Mouse (Mus musculus) liver, embryonic 11.5 days (tissue): ENCODE measurements around the gene Lin7b. TPM values are rescaled to one million over a fixed set of nuclear protein-coding genes. Genes with fewer than 3 reads are reported as not detected.
"Not testable (repeated sequence)": the region's sequence is repeated elsewhere in the genome, so short reads cannot be mapped to it uniquely, and the experiment has no call there.

ENCODE experiments used
- ATAC-seq: fragments of 200-750 bp; cut with Nextera tagmentation; replicated peaks from 2 replicates; pipeline ENCODE4 v1.8.0; 2017; ENCODE audit warnings: moderate number of reproducible peaks, mild to moderate bottlenecking, moderate TSS enrichment, moderate library complexity; ENCODE audit not compliant: low FRiP score
- DNase-seq: peaks from one replicate; pipeline ENCODE4 v3.0.0-alpha.2; 2017; ENCODE audit warnings: low spot score
- H3K27ac ChIP-seq: fragments of 300-500 bp; sonication (generic); 2 replicates; pipeline ENCODE4 v1.5.1; 2014; ENCODE audit warnings: mild to moderate bottlenecking, low read depth, low read length, control low read depth
- H3K27me3 ChIP-seq: fragments of 300-500 bp; sonication (generic); replicated peaks from 2 replicates; pipeline ENCODE4 v1.6.1; 2014; ENCODE audit warnings: low read length, mixed read lengths; ENCODE audit not compliant: control insufficient read depth, insufficient read depth
- H3K36me3 ChIP-seq: fragments of 300-500 bp; sonication (generic); 2 replicates; pipeline ENCODE4 v1.6.1; 2014; ENCODE audit warnings: mild to moderate bottlenecking, low read length, moderate library complexity, mixed read lengths; ENCODE audit not compliant: control insufficient read depth, insufficient read depth
- H3K4me1 ChIP-seq: fragments of 300-500 bp; sonication (generic); replicated peaks from 2 replicates; pipeline ENCODE4 v1.6.1; 2014; ENCODE audit warnings: low read length, mixed read lengths; ENCODE audit not compliant: control insufficient read depth, insufficient read depth
- H3K4me2 ChIP-seq: fragments of 300-500 bp; sonication (generic); 2 replicates; pipeline ENCODE4 v1.6.1; 2014; ENCODE audit warnings: mild to moderate bottlenecking, control low read depth, moderate library complexity
- H3K4me3 ChIP-seq: fragments of 300-500 bp; sonication (generic); 2 replicates; pipeline ENCODE4 v1.5.1; 2014; ENCODE audit warnings: low read depth, low read length, control low read depth
- H3K9ac ChIP-seq: fragments of 300-500 bp; sonication (generic); 2 replicates; pipeline ENCODE4 v1.6.1; 2014; ENCODE audit warnings: low read depth, low read length, control low read depth
- H3K9me3 ChIP-seq: fragments of 300-500 bp; sonication (generic); 2 replicates; pipeline ENCODE4 v1.6.1; 2016; ENCODE audit warnings: low read length, inconsistent platforms, mixed read lengths; ENCODE audit not compliant: control insufficient read depth
- whole genome bisulfite sequencing: fragments of 180-500 bp; shearing (Covaris S2); extraction: QIAGEN DNeasy Blood & Tissue Kit; methylation state at CpG from one replicate; pipeline ENCODE4 v1.1.7; 2014; 5-methylcytosine and 5-hydroxymethylcytosine counted together
- polyA plus RNA-seq: library from polyadenylated mRNA; unstranded; fragments of >200 nt; fragmentation: Nextera tagmentation; extraction: Ambion mirVana; gene quantifications from 2 replicates; pipeline ENCODE4 v1.2.1, GENCODE M21; 2014

Lin7b gene
- polyA plus RNA-seq, 1 experiment from 2014 or later = not detected

GRCm38 (mm10) chr7:45401521-45402085, 31.2 kb upstream of the Lin7b start:
- Histone ChIP-seq H3K27ac (no peak overlapping the region), H3K27me3 (peaks cover 15% of the 10 kb centered on the region), H3K9me3 (no peaks in the 10 kb centered on the region), H3K4me3 (no peak overlapping the region), H3K4me2 (no peak overlapping the region), H3K36me3 (no peaks in the 10 kb centered on the region), H3K9ac (no peak overlapping the region), H3K4me1 (peaks cover 6% of the 10 kb centered on the region; the same call in 1 of the 2 replicates)
- DNase-seq (no peak), ATAC-seq (no peak)
- 74% methylated on average over 10 of the region's 10 CpGs for WGBS

GRCm38 (mm10) chr7:45396787-45397186, 26.4 kb upstream of the Lin7b start:
- Histone ChIP-seq H3K36me3 (peaks cover 14% of the 10 kb centered on the region), H3K9me3 (no peaks in the 10 kb centered on the region), H3K4me3 (no peak overlapping the region), H3K27me3 (no peaks in the 10 kb centered on the region), H3K4me1 (peaks cover 19% of the 10 kb centered on the region), H3K4me2 (no peak overlapping the region), H3K9ac (no peak overlapping the region), H3K27ac (no peak overlapping the region)
- DNase-seq (no peak), ATAC-seq (no peak)
- whole genome bisulfite sequencing = 63% methylated on average over 2 of the region's 2 CpGs

- Histone ChIP-seq H3K9ac (peak overlapping the region; percentile 63; the same call in 1 of the 2 replicates), H3K36me3 (peaks cover 18% of the 10 kb centered on the region), H3K4me1 (peaks cover 19% of the 10 kb centered on the region), H3K4me3 (peak overlapping the region; percentile 70), H3K4me2 (peak overlapping the region; percentile 76), H3K27ac (peak overlapping the region; percentile 85)
- not testable (repeated sequence) for H3K9me3 ChIP-seq, H3K27me3 ChIP-seq, DNase-seq
- ATAC-seq = peak; percentile 55
- WGBS = 2% methylated on average over 3 of the region's 3 CpGs
Measured at GRCm38 (mm10) chr7:45396337-45396775, 26.0 kb upstream of the Lin7b start.

GRCm38 (mm10) chr7:45395578-45396336, 25.4 kb upstream of the Lin7b start, which contains the start of gene Snrnp70:
Gene Snrnp70 (minus strand): TSS chr7:45395742.
- Histone ChIP-seq H3K9me3 (no peaks in the 10 kb centered on the region), H3K4me3 (peak within 1 kb of the TSS; percentile 70), H3K27ac (peak within 1 kb of the TSS; percentile 96), H3K27me3 (no peaks in the 10 kb centered on the region), H3K4me1 (peaks cover 19% of the 10 kb centered on the region), H3K36me3 (peaks cover 22% of the 10 kb centered on the region), H3K9ac (peak within 1 kb of the TSS; percentile 92), H3K4me2 (peak within 1 kb of the TSS; percentile 100)
- WGBS = under 1% methylated on average over 60 of the region's 60 CpGs
- DNase-seq = peak; percentile 100
- peak; percentile 96 for ATAC-seq

GRCm38 (mm10) chr7:45395129-45395541, 24.8 kb upstream of the Lin7b start:
- Histone ChIP-seq H3K36me3 (peaks cover 28% of the 10 kb centered on the region), H3K4me2 (peak overlapping the region; percentile 100), H3K9me3 (no peaks in the 10 kb centered on the region), H3K4me1 (peaks cover 19% of the 10 kb centered on the region), H3K27ac (peak overlapping the region; percentile 96), H3K4me3 (peak overlapping the region; percentile 70), H3K9ac (peak overlapping the region; percentile 92), H3K27me3 (no peaks in the 10 kb centered on the region)
- ATAC-seq (peak; percentile 67), DNase-seq (no peak)
- under 1% methylated on average over 19 of the region's 20 CpGs for WGBS

GRCm38 (mm10) chr7:45386077-45386476, 15.7 kb upstream of the Lin7b start:
- ATAC-seq = no peak
- H3K9me3 ChIP-seq = no peaks in the 10 kb centered on the region
- H3K27ac ChIP-seq = no peak overlapping the region; the same call in 1 of the 2 replicates
- H3K4me3 ChIP-seq = no peak overlapping the region
- WGBS = 92% methylated on average over 3 of the region's 3 CpGs
- peaks cover 93% of the 10 kb centered on the region for H3K36me3 ChIP-seq
- H3K4me2 ChIP-seq = no peak overlapping the region
- H3K9ac ChIP-seq = no peak overlapping the region
- H3K27me3 ChIP-seq = no peaks in the 10 kb centered on the region
- no peaks in the 10 kb centered on the region for H3K4me1 ChIP-seq
- no peak for DNase-seq

GRCm38 (mm10) chr7:45376057-45376456, 5.7 kb upstream of the Lin7b start:
- Histone ChIP-seq H3K27me3 (no peaks in the 10 kb centered on the region), H3K4me1 (peaks cover 4% of the 10 kb centered on the region), H3K9me3 (no peaks in the 10 kb centered on the region), H3K4me2 (no peak overlapping the region), H3K36me3 (peaks cover 64% of the 10 kb centered on the region), H3K4me3 (no peak overlapping the region; the same call in 1 of the 2 replicates), H3K27ac (no peak overlapping the region), H3K9ac (no peak overlapping the region)
- DNase-seq (no peak), ATAC-seq (no peak)
- 95% methylated on average over 1 of the region's 1 CpGs for WGBS

- Histone ChIP-seq H3K4me3 (no peak overlapping the region), H3K27ac (no peak overlapping the region), H3K4me1 (peaks cover 12% of the 10 kb centered on the region), H3K36me3 (peaks cover 50% of the 10 kb centered on the region), H3K9me3 (no peaks in the 10 kb centered on the region), H3K9ac (no peak overlapping the region), H3K27me3 (peaks cover 7% of the 10 kb centered on the region), H3K4me2 (no peak overlapping the region)
- ATAC-seq (no peak), DNase-seq (no peak)
- 87% methylated on average over 8 of the region's 8 CpGs for WGBS
Measured at GRCm38 (mm10) chr7:45374620-45375019, 4.2 kb upstream of the Lin7b start.
